Mouse (Mus musculus) bone marrow, adult 2 months (tissue): ENCODE data around the gene C1qc.

Source experiments
- CTCF ChIP-seq: fragments of 200-500 bp; IDR thresholded peaks from 2 replicates; pipeline ENCODE4 v1.5.1; 2011; ENCODE audit warnings: low read length, control low read depth; ENCODE audit not compliant: control insufficient read depth, insufficient read depth
- POLR2A ChIP-seq: fragments of 200-500 bp; IDR thresholded peaks from 2 replicates; pipeline ENCODE4 v1.6.1; 2011; ENCODE audit warnings: low read depth, mild to moderate bottlenecking, control low read depth, low read length, borderline replicate concordance; ENCODE audit not compliant: control insufficient read depth

GRCm38 (mm10) chr4:136918834-136919233, 26.0 kb upstream of the C1qc start:
- TF ChIP-seq CTCF = no peak
- no peak for TF ChIP-seq POLR2A
